Mouse (Mus musculus) kidney, adult 18-20 months (tissue): ENCODE measurements around the gene Tbx1.

Source experiments
- DNase-seq: peaks from one replicate; pipeline ENCODE4 v3.0.0; 2021

The Tbx1 gene

GRCm38 (mm10) chr16:18622019-18622418 is 31.5 kb upstream of the Tbx1 start, which contains the start of gene Gp1bb:
TSS of gene Gp1bb (minus strand) at chr16:18622403.
- DNase-seq: no peak

- DNase-seq: no peak
Observed at GRCm38 (mm10) chr16:18621362-18622001, 31.0 kb upstream of the Tbx1 start.

GRCm38 (mm10) chr16:18620601-18621361 is 30.3 kb upstream of the Tbx1 start:
- DNase-seq: peak; percentile 25

- no peak for DNase-seq
Observed at GRCm38 (mm10) chr16:18620201-18620600, 29.7 kb upstream of the Tbx1 start.

GRCm38 (mm10) chr16:18619110-18619509 is 28.6 kb upstream of the Tbx1 start:
- no peak for DNase-seq

- no peak for DNase-seq
Observed at GRCm38 (mm10) chr16:18618297-18618696, 27.8 kb upstream of the Tbx1 start.

- peak; percentile 89 for DNase-seq
Observed at GRCm38 (mm10) chr16:18617370-18618065, 27.0 kb upstream of the Tbx1 start.

GRCm38 (mm10) chr16:18613301-18613700 is 22.8 kb upstream of the Tbx1 start:
- DNase-seq: no peak

GRCm38 (mm10) chr16:18611752-18612151 is 21.3 kb upstream of the Tbx1 start:
- no peak for DNase-seq

- no peak for DNase-seq
Observed at GRCm38 (mm10) chr16:18609099-18609498, 18.6 kb upstream of the Tbx1 start.

GRCm38 (mm10) chr16:18608226-18608625 is 17.8 kb upstream of the Tbx1 start:
- DNase-seq: no peak

- no peak for DNase-seq
Observed at GRCm38 (mm10) chr16:18605705-18606104, 15.2 kb upstream of the Tbx1 start.

- DNase-seq: peak; percentile 44
Observed at GRCm38 (mm10) chr16:18604267-18604701, 13.8 kb upstream of the Tbx1 start.

GRCm38 (mm10) chr16:18601447-18601846 is 11.0 kb upstream of the Tbx1 start:
- DNase-seq: no peak

- no peak for DNase-seq
Observed at GRCm38 (mm10) chr16:18598006-18598405, 7.5 kb upstream of the Tbx1 start.

GRCm38 (mm10) chr16:18596255-18596654 is 5.8 kb upstream of the Tbx1 start:
- DNase-seq: no peak

GRCm38 (mm10) chr16:18593930-18594329 is 3.5 kb upstream of the Tbx1 start:
- no peak for DNase-seq

GRCm38 (mm10) chr16:18591047-18592018 is 862 bp upstream of the Tbx1 start:
- no peak for DNase-seq

- DNase-seq: no peak
Observed at GRCm38 (mm10) chr16:18589080-18589621, 1.3 kb downstream of the Tbx1 start.

- DNase-seq: no peak
Observed at GRCm38 (mm10) chr16:18588738-18589055, 1.8 kb downstream of the Tbx1 start.

GRCm38 (mm10) chr16:18587847-18588737 is 2.4 kb downstream of the Tbx1 start:
- DNase-seq: peak; percentile 9
